Mouse (Mus musculus) left cerebral cortex, adult 2 months (tissue): ENCODE measurements at regions not wholly inside any gene's neighbourhood (a gene's known extent, or its start where the extent isn't known, plus 50 kb on each side); places are given as distances from the start of the nearest gene placed in this dataset.

ENCODE experiments used
- DNase-seq, 2 experiments: peaks; one replicate each; pipeline ENCODE4 v3.0.0; 2021 to 2022; ENCODE audit warnings: low spot score in 2 of 2, mixed read lengths in 1 of 2; ENCODE audit errors: extremely low spot score in 1 of 2
- H3K27ac ChIP-seq: fragments of 200-600 bp; 2 replicates; pipeline ENCODE4 v1.8.1; 2022
- H3K4me3 ChIP-seq: fragments of 200-600 bp; 2 replicates; pipeline ENCODE4 v1.8.1; 2022
- CTCF ChIP-seq: fragments of 200-600 bp; IDR thresholded peaks from 2 replicates; pipeline ENCODE4 v1.8.1; 2022; ENCODE audit warnings: antibody characterized with exemption, mild to moderate bottlenecking, moderate library complexity
- intact Hi-C: fragments of 180-260 bp; cut with DNase I; formaldehyde crosslinking; loops from one replicate; pipeline ENCODE4 v1.15.1; 2025

- no peak for TF ChIP-seq CTCF
- H3K4me3 ChIP-seq = no peak overlapping the region
- DNase-seq = no peak
- intact Hi-C loops = no loop called here
- H3K27ac ChIP-seq = no peak overlapping the region
These were observed 384.2 kb downstream of the Rps29 start for GRCm38 (mm10) chr12:68774800-68775199.

- intact Hi-C loops = no loop called here
- no peak for TF ChIP-seq CTCF
- Histone ChIP-seq H3K27ac (no peak overlapping the region), H3K4me3 (no peak overlapping the region)
- no peak for DNase-seq
These were observed 400.5 kb downstream of the Rps29 start for GRCm38 (mm10) chr12:68758263-68759020.

- TF ChIP-seq CTCF = no peak
- intact Hi-C loops = no loop called here
- Histone ChIP-seq H3K4me3 (no peak overlapping the region), H3K27ac (no peak overlapping the region)
- no peak for DNase-seq
These were observed 430.1 kb downstream of the Rps29 start for GRCm38 (mm10) chr12:68728882-68729281.

GRCm38 (mm10) chr12:68718946-68719345, 440.0 kb downstream of the Rps29 start:
- intact Hi-C loops = no loop called here
- H3K4me3 ChIP-seq = no peak overlapping the region
- no peak overlapping the region for H3K27ac ChIP-seq
- TF ChIP-seq CTCF = no peak
- no peak for DNase-seq

GRCm38 (mm10) chr12:68694275-68695267, 464.4 kb downstream of the Rps29 start:
- DNase-seq = no peak
- intact Hi-C loops = no loop called here

GRCm38 (mm10) chr12:68688262-68688661, 470.7 kb downstream of the Rps29 start:
- H3K4me3 ChIP-seq = no peak overlapping the region
- DNase-seq = no peak
- no peak for TF ChIP-seq CTCF
- H3K27ac ChIP-seq = no peak overlapping the region
- intact Hi-C loops = no loop called here

More at GRCm38 (mm10) chr12:68694275-68695267, 464.4 kb downstream of the Rps29 start:
- TF ChIP-seq CTCF = no peak
- no peak overlapping the region for H3K27ac ChIP-seq
- H3K4me3 ChIP-seq = no peak overlapping the region

- Histone ChIP-seq H3K27ac (no peak overlapping the region), H3K4me3 (no peak overlapping the region)
- TF ChIP-seq CTCF = no peak
- intact Hi-C loops = no loop called here
- no peak for DNase-seq
These were observed 475.1 kb downstream of the Rps29 start for GRCm38 (mm10) chr12:68683897-68684296.

- intact Hi-C loops = no loop called here
- TF ChIP-seq CTCF = no peak
These were observed 475.8 kb downstream of the Rps29 start for GRCm38 (mm10) chr12:68683176-68683575.

GRCm38 (mm10) chr12:68680668-68681067, 478.3 kb downstream of the Rps29 start:
- TF ChIP-seq CTCF = no peak
- no peak for DNase-seq
- intact Hi-C loops = no loop called here
- H3K27ac ChIP-seq = no peak overlapping the region
- no peak overlapping the region for H3K4me3 ChIP-seq

More at GRCm38 (mm10) chr12:68683176-68683575, 475.8 kb downstream of the Rps29 start:
- no peak for DNase-seq
- no peak overlapping the region for H3K27ac ChIP-seq
- no peak overlapping the region for H3K4me3 ChIP-seq

GRCm38 (mm10) chr12:68676096-68676775, 482.8 kb downstream of the Rps29 start:
- TF ChIP-seq CTCF = no peak
- H3K4me3 ChIP-seq = no peak overlapping the region
- H3K27ac ChIP-seq = no peak overlapping the region
- no peak for DNase-seq
- intact Hi-C loops = no loop called here

- Histone ChIP-seq H3K27ac (no peak overlapping the region), H3K4me3 (no peak overlapping the region)
- intact Hi-C loops = no loop called here
- no peak for TF ChIP-seq CTCF
- DNase-seq = no peak
These were observed 487.0 kb downstream of the Rps29 start for GRCm38 (mm10) chr12:68672011-68672410.
